8 mouse cellular contexts compared by ENCODE assay signal in the genomic region with DNA sequence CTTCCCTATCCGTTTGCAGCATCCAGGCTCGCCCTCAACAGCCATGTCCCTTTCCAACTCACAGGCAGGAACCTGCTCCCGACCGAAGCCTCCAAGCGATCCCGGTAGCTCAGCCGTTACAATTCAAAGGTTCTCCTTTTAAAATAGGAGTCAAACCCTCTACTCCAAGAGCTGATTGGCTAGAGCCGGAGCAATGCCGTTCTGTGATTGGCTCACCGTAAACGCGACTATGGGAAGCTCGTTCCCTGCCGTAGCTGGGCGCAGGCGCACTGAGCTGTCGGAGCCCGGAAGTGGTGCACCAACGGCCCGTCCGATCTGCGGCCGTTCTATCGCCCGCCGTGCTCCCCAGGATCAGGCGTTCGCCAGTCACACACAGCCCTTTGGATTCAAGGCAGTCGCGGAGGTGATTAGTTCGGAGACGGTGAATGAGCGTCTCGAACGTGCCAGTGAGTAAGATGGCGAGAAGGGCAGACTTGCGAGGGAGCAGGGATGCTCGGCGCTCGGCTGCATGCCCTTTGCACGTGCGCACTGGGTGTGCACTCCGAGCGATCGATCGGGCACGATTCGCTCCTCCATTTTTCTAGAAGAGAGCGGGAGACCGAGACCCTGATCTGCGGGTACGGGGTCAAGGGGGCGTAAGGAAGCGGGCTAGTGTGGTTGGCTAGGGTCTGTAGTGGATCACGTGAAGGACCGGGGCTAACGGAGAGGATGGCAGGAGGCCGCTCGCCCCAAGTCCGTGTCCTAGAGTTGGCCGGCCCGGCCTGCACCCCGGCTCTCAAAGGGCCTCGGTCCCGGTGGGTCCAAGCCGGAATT. TPM values are rescaled to one million over a fixed set of nuclear protein-coding genes. Genes with fewer than 3 reads are reported as not detected.
DNase-seq lines count a peak whose midpoint lies in the region; ATAC-seq and TF ChIP-seq lines count a peak whose summit lies in the region.

A gene (minus strand): TSS at position 125 of the 813 bp plus-strand sequence.
A gene (plus strand): TSS at position 271 of the 813 bp plus-strand sequence.

- DNase-seq in ES-E14 (ENCODE audit: low read depth, low spot score) = peak; percentile 87
- peak; percentile 94 for DNase-seq in cerebellum, adult 11-12 months
- DNase-seq in heart, postnatal 25 days (ENCODE audit: low spot score) = peak; percentile 91
- peak; percentile 92 to 98 for DNase-seq in layer of hippocampus, adult 18-20 months (ENCODE audit: low spot score in 2 of 2)
- DNase-seq in lung, adult 2 months = peak; percentile 94
- peak; percentile 89 to 93 for DNase-seq in thymus, adult 18-20 months

- H3K27me3 ChIP-seq in forebrain, embryonic 15.5 days = no peaks in the 10 kb centered on the region

- H3K4me3 ChIP-seq in ES-E14 (ENCODE audit: insufficient read depth in 1 of 2, low read depth in 1 of 2, low read length in 2 of 2, poor library complexity in 1 of 2, severe bottlenecking in 1 of 2) = peak within 1 kb of the TSS; percentile 78 to 93
- H3K4me3 ChIP-seq in forebrain, embryonic 15.5 days = peak within 1 kb of the TSS; percentile 88
- peak within 1 kb of the TSS; percentile 94 for H3K4me3 ChIP-seq in lung, adult 2 months (replicated peaks; ENCODE audit: extremely low read depth, low read depth, low read length)

- TF ChIP-seq CTCF in lung, adult 2 months (IDR thresholded peaks at IDR 0.05; ENCODE audit: insufficient read depth, low read length) = no peak

- in situ Hi-C loops in ES-E14 (cut with MboI; ENCODE audit: low sequenced_read_pairs in 2 of 2, unreplicated experiment in 2 of 2) = no loop called here

- H3K27ac ChIP-seq in ES-E14 (ENCODE audit: insufficient read depth, low read depth, low read length, poor library complexity, severe bottlenecking) = peak within 1 kb of the TSS; percentile 69
- H3K27ac ChIP-seq in forebrain, embryonic 15.5 days (replicated peaks) = peak within 1 kb of the TSS; percentile 82

- peaks cover 42% of the 10 kb centered on the region for H3K36me3 ChIP-seq in ES-E14 (ENCODE audit: control insufficient read depth, insufficient read depth, low read length, poor library complexity, severe bottlenecking)
- peaks cover 27% of the 10 kb centered on the region for H3K36me3 ChIP-seq in forebrain, embryonic 15.5 days

- H3K9me3 ChIP-seq in ES-E14 (ENCODE audit: control insufficient read depth, insufficient read depth, low read depth, low read length) = no peaks in the 10 kb centered on the region
- H3K9me3 ChIP-seq in forebrain, embryonic 15.5 days = no peaks in the 10 kb centered on the region

- TF ChIP-seq POLR2A in lung, adult 2 months (IDR thresholded peaks at IDR 0.05; ENCODE audit: borderline replicate concordance, extremely low read depth, low read depth, low read length) = peak; percentile 4; the same call in 1 of the 2 replicates

- peak within 1 kb of the TSS; percentile 76 for H3K4me2 ChIP-seq in forebrain, embryonic 15.5 days (replicated peaks)

- H3K4me1 ChIP-seq in ES-E14 (ENCODE audit: control insufficient read depth in 2 of 2, insufficient read depth in 2 of 2, low read length in 2 of 2, poor library complexity in 1 of 2) = peaks cover 0 to 8% of the 10 kb centered on the region in 2 experiments; a peak in 1 of 4 replicates
- H3K4me1 ChIP-seq in forebrain, embryonic 15.5 days = peaks cover 33% of the 10 kb centered on the region
- peaks cover 10% of the 10 kb centered on the region for H3K4me1 ChIP-seq in lung, adult 2 months (ENCODE audit: control insufficient read depth, insufficient read depth, low read length)

- under 1% methylated on average over 62 of the region's 66 CpGs for WGBS in forebrain, embryonic 15.5 days
- under 1% methylated on average over 66 of the region's 66 CpGs for WGBS in lung, adult 2 months

- H3K9ac ChIP-seq in ES-E14 (ENCODE audit: insufficient read depth, low read depth, low read length, poor library complexity, severe bottlenecking) = peak within 1 kb of the TSS; percentile 97
- H3K9ac ChIP-seq in forebrain, embryonic 15.5 days (replicated peaks) = peak within 1 kb of the TSS; percentile 92

- ATAC-seq in forebrain, embryonic 15.5 days (replicated peaks) = peak; percentile 99
- peak; percentile 92 for ATAC-seq in neutrophil, adult 5-6 weeks (ENCODE audit: extremely low read depth, insufficient number of reproducible peaks, low FRiP score, poor library complexity, severe bottlenecking)

- intact Hi-C loops in heart, postnatal 25 days (cut with DNase I) = loop anchor here (2.0 kb wide), 1 partner anchor 68 kb away; no protein-coding TSS in a partner anchor

TF ChIP-seq in ES-E14, 5 proteins besides CTCF, POLR2A, EP300 and RAD21:
- TF ChIP-seq ZNF384 (IDR thresholded peaks at IDR 0.05; ENCODE audit: low read depth, low read length) (no peak), CHD2 (IDR thresholded peaks at IDR 0.05; ENCODE audit: low read depth, low read length) (peak; percentile 74; the same call in 1 of the 2 replicates), HCFC1 (IDR thresholded peaks at IDR 0.05; ENCODE audit: borderline replicate concordance, insufficient read depth, low read length) (peak; percentile 89), MAFK (IDR thresholded peaks at IDR 0.05; ENCODE audit: insufficient read depth, low read depth, low read length) (no peak), ZC3H11A (IDR thresholded peaks at IDR 0.05; ENCODE audit: borderline replicate concordance, low read depth, low read length) (no peak)
TF ChIP-seq in ES-E14: peak in this region for 2.

RNA-seq across cellular contexts. Expression of the first gene that starts in this region (rescaled TPM):
- 98.6 and 104 TPM in 2 replicates for total RNA-seq in ES-E14 (2012; rRNA removed)
- polyA plus RNA-seq in forebrain, embryonic 15.5 days (2015; fragmentation: Nextera tagmentation; extraction: Ambion mirVana) = 47.7 and 55.4 TPM in 2 replicates
- total RNA-seq in heart, postnatal 25 days (2021) = under 1 TPM; 0.83 to 0.89 TPM
- 1 to 10 TPM; 1.4 to 1.7 TPM for total RNA-seq in layer of hippocampus, adult 18-20 months (2021)
- 1.0 and 2.0 TPM in 2 replicates for polyA plus RNA-seq in lung, adult 2 months (2012; rRNA removed)
- 2.7 and 5.4 TPM in 2 replicates for total RNA-seq in neutrophil, adult 5-6 weeks (2017)

RNA-seq across cellular contexts. Expression of the second gene that starts in this region (rescaled TPM):
- total RNA-seq in ES-E14 (2012; rRNA removed) = 67.2 and 68.5 TPM in 2 replicates
- polyA plus RNA-seq in forebrain, embryonic 15.5 days (2015; fragmentation: Nextera tagmentation; extraction: Ambion mirVana) = 30.8 and 35.8 TPM in 2 replicates
- total RNA-seq in heart, postnatal 25 days (2021) = 10 to 100 TPM; 15.7 to 16.8 TPM
- total RNA-seq in layer of hippocampus, adult 18-20 months (2021) = 10 to 100 TPM; 25.5 to 26.9 TPM
- polyA plus RNA-seq in lung, adult 2 months (2012; rRNA removed) = 22.4 and 23.1 TPM in 2 replicates
- 16.8 and 18.4 TPM in 2 replicates for total RNA-seq in neutrophil, adult 5-6 weeks (2017)

Comparison
In these comparisons a context has a peak if more than half of its experiments do, and no peak if none do; other contexts are left out.
1. Peak in every context shown above with its lines: DNase-seq, ATAC-seq, H3K4me3 ChIP-seq and H3K27ac ChIP-seq.
2. RNA of the first gene that starts in this region (total RNA-seq): 98.6 to 104 TPM in ES-E14; 2.7 to 5.4 TPM in neutrophil, adult 5-6 weeks, 1.4 to 1.7 TPM in layer of hippocampus, adult 18-20 months and 0.83 to 0.89 TPM in heart, postnatal 25 days; every median in the first group is over 10 times any median in the second.
3. RNA of the first gene that starts in this region (polyA plus RNA-seq): 47.7 to 55.4 TPM in forebrain, embryonic 15.5 days; 1.0 to 2.0 TPM in lung, adult 2 months; every median in the first group is over 10 times any median in the second.